Mouse (Mus musculus) adrenal gland, adult 8-10 months (tissue): ENCODE results near the gene Gm21976. TPM values are rescaled to one million over a fixed set of nuclear protein-coding genes. Genes with fewer than 3 reads are reported as not detected.

Source experiments
- DNase-seq: peaks from one replicate; pipeline ENCODE4 v3.0.0; 2022
- total RNA-seq, 4 experiments: library from RNA; stranded (reverse); gene quantifications; 2 replicates each; pipeline ENCODE4 v1.2.4; 2022

Gene Gm21976
- total RNA-seq, 4 experiments from 2014 or later: not detected

GRCm38 (mm10) chr13:98298833-98299758, 19.4 kb downstream of the Gm21976 start:
- peak; percentile 50 for DNase-seq

- no peak for DNase-seq
Measured at GRCm38 (mm10) chr13:98305257-98305656, 25.6 kb downstream of the Gm21976 start.

- DNase-seq: no peak
Measured at GRCm38 (mm10) chr13:98306393-98306792, 26.7 kb downstream of the Gm21976 start.

- DNase-seq: no peak
Measured at GRCm38 (mm10) chr13:98306852-98307475, 27.3 kb downstream of the Gm21976 start.

- DNase-seq: no peak
Measured at GRCm38 (mm10) chr13:98308004-98308403, 28.3 kb downstream of the Gm21976 start.

GRCm38 (mm10) chr13:98308724-98309123, 29.0 kb downstream of the Gm21976 start:
- no peak for DNase-seq

DNA sequence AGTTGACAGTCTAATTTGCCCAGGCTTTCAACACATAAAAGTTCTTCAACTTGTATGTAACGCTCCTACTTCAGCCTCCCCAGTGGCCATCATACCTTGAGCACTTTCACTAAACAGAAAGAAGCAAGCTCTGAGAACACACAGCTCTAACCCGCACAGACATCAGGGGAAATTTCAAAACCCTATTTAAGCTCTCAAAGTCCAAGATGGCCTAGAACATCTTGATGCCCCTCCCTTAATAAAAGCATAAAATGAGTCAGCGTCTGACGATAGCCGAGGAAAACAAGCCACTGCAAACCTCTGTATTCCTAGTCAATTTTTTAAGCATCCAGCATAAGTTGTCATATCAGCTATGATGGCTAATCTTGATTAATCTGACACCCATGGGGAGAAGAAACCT, 31.9 kb downstream of the Gm21976 start:
- no peak for DNase-seq

- DNase-seq: no peak
Measured at GRCm38 (mm10) chr13:98313631-98314030, 33.9 kb downstream of the Gm21976 start.

- DNase-seq: no peak
Measured at GRCm38 (mm10) chr13:98315124-98315523, 35.4 kb downstream of the Gm21976 start.

GRCm38 (mm10) chr13:98316140-98316479, 36.4 kb downstream of the Gm21976 start:
- DNase-seq: no peak

GRCm38 (mm10) chr13:98316480-98317245, 37.0 kb downstream of the Gm21976 start, which contains the start of gene Btf3:
Btf3 (minus strand) TSS chr13:98317006.
- DNase-seq: peak; percentile 91

- no peak for DNase-seq
Measured at GRCm38 (mm10) chr13:98317246-98317677, 37.6 kb downstream of the Gm21976 start.

GRCm38 (mm10) chr13:98317911-98318310, 38.2 kb downstream of the Gm21976 start:
- no peak for DNase-seq

GRCm38 (mm10) chr13:98325034-98325433, 45.3 kb downstream of the Gm21976 start:
- no peak for DNase-seq

GRCm38 (mm10) chr13:98332106-98332505, 52.4 kb downstream of the Gm21976 start:
- no peak for DNase-seq

GRCm38 (mm10) chr13:98336205-98336604, 56.5 kb downstream of the Gm21976 start:
- DNase-seq: no peak

DNA sequence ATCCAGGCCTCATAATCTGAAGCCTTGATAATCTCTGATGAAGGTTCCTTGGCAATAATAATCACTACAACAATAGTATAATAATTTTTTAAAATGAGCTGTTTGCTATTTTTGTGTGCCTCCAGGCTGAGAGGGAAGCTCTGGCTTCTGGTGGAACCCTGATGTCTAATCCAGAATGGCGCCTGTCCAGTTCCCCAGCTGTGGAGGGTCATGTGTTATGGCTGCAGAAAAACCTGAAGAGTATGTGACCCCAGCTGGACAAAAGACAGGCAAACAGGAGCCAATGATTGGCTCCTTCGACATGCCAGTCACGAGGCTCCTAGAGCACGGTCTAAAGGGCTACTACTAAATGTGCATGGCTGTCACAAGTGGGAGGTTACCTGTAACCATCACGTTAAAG, 60.8 kb downstream of the Gm21976 start:
- DNase-seq: no peak

- DNase-seq: no peak
Measured at GRCm38 (mm10) chr13:98349491-98349890, 69.8 kb downstream of the Gm21976 start.

GRCm38 (mm10) chr13:98351527-98351926, 71.8 kb downstream of the Gm21976 start:
- DNase-seq: no peak

DNA sequence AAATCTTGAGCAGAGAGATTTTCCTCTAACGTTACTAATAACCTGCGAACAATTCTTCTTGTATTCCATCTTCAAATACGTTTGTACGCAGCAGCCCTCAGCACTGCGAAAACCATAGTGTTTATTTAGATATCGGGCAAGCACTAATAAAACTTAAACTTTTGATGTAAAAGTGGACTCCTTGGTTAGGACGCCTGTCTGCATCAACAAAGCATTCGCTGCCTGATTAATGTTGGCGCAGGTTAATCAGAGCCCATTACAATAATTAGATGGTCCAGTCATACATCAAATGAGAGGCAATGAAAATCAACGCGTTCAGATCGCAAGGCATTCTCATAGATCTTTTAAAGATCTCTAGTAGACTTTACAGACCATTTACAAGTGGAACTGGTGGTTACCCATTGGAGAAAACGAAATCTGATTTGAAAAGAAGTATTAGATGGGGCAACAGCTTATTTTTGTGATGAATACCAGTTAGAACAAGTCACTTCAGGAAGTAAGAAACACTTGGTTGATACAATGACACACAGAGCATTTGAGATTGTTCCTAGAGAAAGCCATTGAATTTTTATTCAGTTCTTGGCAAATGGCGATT, 72.8 kb downstream of the Gm21976 start:
- DNase-seq: no peak

- DNase-seq: no peak
Measured at GRCm38 (mm10) chr13:98353709-98354089, 74.0 kb downstream of the Gm21976 start.

DNA sequence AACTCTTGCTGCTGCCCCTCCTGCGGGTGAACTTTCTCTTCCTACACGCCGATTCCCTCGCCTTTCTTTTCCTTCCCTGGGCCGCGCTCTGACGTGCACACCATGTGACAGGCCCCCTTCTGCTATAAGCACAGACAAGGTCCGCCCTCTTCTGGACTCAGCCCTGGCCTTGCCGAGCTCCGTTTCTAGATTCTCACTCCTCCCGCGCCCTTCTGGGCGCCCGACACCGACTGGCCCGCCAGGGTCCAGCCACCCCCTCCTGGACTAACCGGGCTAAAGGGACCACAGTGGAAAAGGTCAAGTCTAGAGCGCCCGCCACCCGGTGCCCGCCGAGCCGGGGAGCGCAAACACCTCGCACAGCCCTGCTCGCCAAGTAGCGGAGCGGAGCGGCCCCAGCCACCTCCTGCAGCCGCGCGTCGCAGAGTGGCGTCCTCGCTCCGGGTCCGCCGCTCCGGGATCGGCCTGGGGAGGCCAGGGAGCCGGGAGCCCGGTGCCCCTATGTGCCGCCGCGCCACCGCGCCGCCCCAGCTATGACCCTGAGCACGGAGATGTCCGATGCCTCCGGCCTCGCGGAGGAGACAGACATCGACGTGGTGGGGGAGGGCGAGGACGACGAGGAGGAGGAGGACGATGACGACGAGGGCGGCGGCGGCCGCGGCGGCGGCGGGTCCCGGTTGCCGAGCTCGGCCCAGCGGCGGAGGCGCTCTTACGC, 74.6 kb downstream of the Gm21976 start, which contains the start of gene Foxd1:
TSS of gene Foxd1 (plus strand) at position 153 of the 712 bp plus-strand sequence.
- no peak for DNase-seq
